Mouse (Mus musculus) limb, embryonic 15.5 days (tissue): Measurements from ENCODE around the gene Slc7a12. TPM values are rescaled to one million over a fixed set of nuclear protein-coding genes. Genes with fewer than 3 reads are reported as not detected.

Experiments
- ATAC-seq: fragments of 200-750 bp; cut with Nextera tagmentation; 2 replicates; pipeline ENCODE4 v1.8.0; 2017; ENCODE audit warnings: low read depth, moderate TSS enrichment; ENCODE audit not compliant: insufficient number of reproducible peaks, low FRiP score, low TSS enrichment
- H3K27ac ChIP-seq: fragments of 300-500 bp; sonication (generic); 2 replicates; pipeline ENCODE4 v1.5.1; 2015; ENCODE audit warnings: moderate library complexity, mild to moderate bottlenecking, inconsistent platforms
- H3K27me3 ChIP-seq: fragments of 300-500 bp; sonication (generic); 2 replicates; pipeline ENCODE4 v1.6.1; 2015; ENCODE audit warnings: inconsistent platforms
- H3K36me3 ChIP-seq: fragments of 300-500 bp; sonication (generic); 2 replicates; pipeline ENCODE4 v1.6.1; 2015; ENCODE audit warnings: inconsistent platforms
- H3K4me1 ChIP-seq: fragments of 300-500 bp; sonication (generic); 2 replicates; pipeline ENCODE4 v1.6.1; 2015; ENCODE audit warnings: inconsistent platforms
- H3K4me2 ChIP-seq: fragments of 300-500 bp; sonication (generic); 2 replicates; pipeline ENCODE4 v1.6.1; 2015; ENCODE audit warnings: mild to moderate bottlenecking, inconsistent platforms
- H3K4me3 ChIP-seq: fragments of 300-500 bp; sonication (generic); 2 replicates; pipeline ENCODE4 v1.5.1; 2015; ENCODE audit warnings: mild to moderate bottlenecking, inconsistent platforms
- H3K9ac ChIP-seq: fragments of 300-500 bp; sonication (generic); 2 replicates; pipeline ENCODE4 v1.6.1; 2015; ENCODE audit warnings: inconsistent platforms
- H3K9me3 ChIP-seq: fragments of 300-500 bp; sonication (generic); 2 replicates; pipeline ENCODE4 v1.6.1; 2016; ENCODE audit warnings: inconsistent platforms
- WGBS: fragments of 180-500 bp; shearing (Covaris S2); methylation state at CpG from one replicate; pipeline ENCODE4 v1.1.7; 2015; 5-methylcytosine and 5-hydroxymethylcytosine counted together
- polyA plus RNA-seq: library from polyadenylated mRNA; unstranded; fragments of >200 nt; fragmentation: Nextera tagmentation; extraction: Ambion mirVana; gene quantifications from 2 replicates; pipeline ENCODE4 v1.2.1, GENCODE M21; 2015

The Slc7a12 gene
- not detected in 2 replicates for polyA plus RNA-seq

DNA sequence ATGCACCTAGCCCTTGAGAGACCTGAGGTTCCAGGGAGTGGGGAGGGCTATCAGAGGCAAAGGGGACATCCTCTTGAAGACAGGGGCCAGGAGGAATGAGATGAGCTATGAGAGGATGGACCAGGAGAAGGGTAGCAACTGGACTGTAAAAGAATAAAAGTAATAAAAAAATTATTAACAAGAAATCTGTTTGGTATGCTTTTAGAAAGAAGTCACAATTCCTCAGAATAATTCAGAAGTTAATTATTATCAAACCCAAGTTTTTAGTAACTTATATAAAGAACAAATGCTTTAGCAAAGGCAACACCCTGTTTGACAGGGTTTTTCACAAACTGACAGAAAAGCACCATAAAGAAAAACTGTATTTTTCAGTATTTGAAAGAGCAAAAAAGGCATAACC lies at the start of gene Slc7a12:
Slc7a12 (plus strand) TSS at position 301 of the 400 bp plus-strand sequence.
- no peaks in the 10 kb centered on the region for H3K9me3 ChIP-seq
- no peaks in the 10 kb centered on the region for H3K4me1 ChIP-seq
- H3K27me3 ChIP-seq: no peaks in the 10 kb centered on the region
- H3K36me3 ChIP-seq: no peaks in the 10 kb centered on the region
- no peak for ATAC-seq
- no peak within 1 kb of the TSS for H3K27ac ChIP-seq
- H3K4me2 ChIP-seq: no peak within 1 kb of the TSS
- no peak within 1 kb of the TSS for H3K4me3 ChIP-seq
- no peak within 1 kb of the TSS for H3K9ac ChIP-seq

DNA sequence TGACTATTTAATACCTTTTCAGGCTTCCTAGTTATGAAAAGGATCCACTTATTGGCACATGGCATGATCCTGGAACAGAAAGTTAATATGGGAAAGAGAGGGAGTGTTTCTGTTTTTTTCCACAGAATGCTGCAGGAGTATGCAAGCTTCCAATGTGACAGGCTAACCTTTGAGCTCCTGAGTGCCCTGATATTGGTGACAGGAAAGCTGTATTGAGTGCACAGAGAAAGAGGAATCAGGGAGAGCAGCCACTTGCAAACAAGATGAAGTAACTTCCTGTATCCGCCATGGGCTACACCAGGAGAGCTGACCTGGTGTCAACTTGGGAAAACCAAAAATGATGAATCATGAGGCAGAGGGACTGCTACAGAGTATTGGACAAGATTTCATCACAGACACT lies 48.1 kb upstream of the Slc7a12 start:
- no peak overlapping the region for H3K27ac ChIP-seq
- WGBS: 72% methylated on average over 1 of the region's 1 CpGs
- H3K9me3 ChIP-seq: no peaks in the 10 kb centered on the region
- no peak overlapping the region for H3K4me3 ChIP-seq
- no peak overlapping the region for H3K4me2 ChIP-seq
- H3K4me1 ChIP-seq: no peaks in the 10 kb centered on the region
- H3K27me3 ChIP-seq: no peaks in the 10 kb centered on the region
- no peaks in the 10 kb centered on the region for H3K36me3 ChIP-seq
- no peak overlapping the region for H3K9ac ChIP-seq
- ATAC-seq: no peak

DNA sequence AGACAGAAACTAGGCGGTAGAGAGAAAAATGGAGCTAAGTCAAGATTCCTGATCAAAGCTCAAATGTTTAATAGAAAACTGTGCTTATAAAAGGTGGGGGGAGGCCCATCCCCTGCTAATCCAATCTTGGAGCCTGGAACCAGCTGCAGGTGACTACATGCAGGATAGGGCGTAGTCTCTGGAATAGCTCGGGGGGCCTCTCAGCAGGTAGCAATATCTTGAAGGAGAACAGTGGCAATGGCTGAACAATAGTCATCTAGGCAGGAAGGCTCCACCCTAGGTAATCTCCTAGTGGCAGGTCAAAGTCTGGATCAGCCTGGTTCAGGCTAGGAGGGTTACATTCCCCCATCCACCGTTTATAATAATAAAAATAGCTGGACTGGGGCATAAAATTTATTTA lies 34.5 kb upstream of the Slc7a12 start:
- WGBS: 82% methylated on average over 4 of the region's 4 CpGs
- H3K27ac ChIP-seq: no peak overlapping the region
- H3K4me1 ChIP-seq: no peaks in the 10 kb centered on the region
- no peak overlapping the region for H3K4me3 ChIP-seq
- H3K9ac ChIP-seq: no peak overlapping the region
- no peaks in the 10 kb centered on the region for H3K9me3 ChIP-seq
- H3K4me2 ChIP-seq: no peak overlapping the region
- no peak for ATAC-seq
- no peaks in the 10 kb centered on the region for H3K27me3 ChIP-seq
- no peaks in the 10 kb centered on the region for H3K36me3 ChIP-seq

DNA sequence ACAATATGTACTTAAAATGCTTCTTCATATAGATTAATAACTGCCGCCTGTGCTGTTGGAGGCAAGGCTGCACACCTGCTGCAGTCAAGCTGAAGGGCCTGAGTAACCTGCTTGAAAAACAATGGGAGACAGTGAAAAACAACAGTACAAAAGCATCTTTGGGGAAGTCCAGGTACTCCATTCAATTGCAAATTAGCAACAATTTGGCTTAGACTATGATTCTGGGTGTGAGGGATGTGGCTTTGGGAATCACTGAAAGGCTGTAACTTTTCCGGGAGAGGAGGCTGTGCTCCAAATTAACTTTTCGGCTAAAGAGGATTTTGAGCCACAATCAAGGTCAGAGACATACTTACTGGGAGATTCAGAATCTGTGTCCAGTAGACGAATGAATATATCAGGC lies 33.8 kb upstream of the Slc7a12 start:
- Histone ChIP-seq H3K4me2 (no peak overlapping the region), H3K4me1 (no peaks in the 10 kb centered on the region), H3K36me3 (no peaks in the 10 kb centered on the region), H3K27ac (no peak overlapping the region), H3K27me3 (no peaks in the 10 kb centered on the region), H3K9me3 (no peaks in the 10 kb centered on the region), H3K4me3 (no peak overlapping the region), H3K9ac (no peak overlapping the region)
- WGBS: 88% methylated on average over 4 of the region's 4 CpGs
- no peak for ATAC-seq

Other genes with a start within 250 kb of the Slc7a12 start
- gene 1810022K09Rik, start 130.6 kb downstream of the Slc7a12 start, polyA plus RNA-seq: 360 and 434 TPM in 2 replicates
- gene Car13, start 161.0 kb downstream of the Slc7a12 start, polyA plus RNA-seq: 8.4 and 9.7 TPM in 2 replicates